Mouse (Mus musculus): Measurements from ENCODE around the gene Npcd. TPM values are rescaled to one million over a fixed set of nuclear protein-coding genes. Genes with fewer than 3 reads are reported as not detected.

Npcd gene
- total RNA-seq, 2 experiments from 2014 or later, result not detected

- no peak for ATAC-seq (replicated peaks; ENCODE audit: low FRiP score, low TSS enrichment, poor library complexity, severe bottlenecking)
Measured at GRCm38 (mm10) chr15:79808658-79809057, 25.4 kb downstream of the Npcd start.

GRCm38 (mm10) chr15:79808114-79808513 lies 25.9 kb downstream of the Npcd start:
- peak; percentile 74; the same call in 1 of the 2 replicates for ATAC-seq (replicated peaks; ENCODE audit: low FRiP score, low TSS enrichment, poor library complexity, severe bottlenecking)

- ATAC-seq (replicated peaks; ENCODE audit: low FRiP score, low TSS enrichment, poor library complexity, severe bottlenecking), result no peak
Measured at GRCm38 (mm10) chr15:79807050-79807449, 27.0 kb downstream of the Npcd start.

- ATAC-seq (replicated peaks; ENCODE audit: low FRiP score, low TSS enrichment, poor library complexity, severe bottlenecking), result no peak
Measured at GRCm38 (mm10) chr15:79805246-79805645, 28.8 kb downstream of the Npcd start.

- ATAC-seq (replicated peaks; ENCODE audit: low FRiP score, low TSS enrichment, poor library complexity, severe bottlenecking), result no peak
Measured at GRCm38 (mm10) chr15:79804352-79805071, 29.5 kb downstream of the Npcd start, which contains the start of gene Nptxr. Nptxr (minus strand) TSS chr15:79804766.

- no peak for ATAC-seq (replicated peaks; ENCODE audit: low FRiP score, low TSS enrichment, poor library complexity, severe bottlenecking)
Measured at GRCm38 (mm10) chr15:79803533-79804351, 30.3 kb downstream of the Npcd start.

GRCm38 (mm10) chr15:79802304-79802703 lies 31.7 kb downstream of the Npcd start:
- ATAC-seq (replicated peaks; ENCODE audit: low FRiP score, low TSS enrichment, poor library complexity, severe bottlenecking), result no peak

GRCm38 (mm10) chr15:79801646-79802045 lies 32.4 kb downstream of the Npcd start:
- ATAC-seq (replicated peaks; ENCODE audit: low FRiP score, low TSS enrichment, poor library complexity, severe bottlenecking), result no peak

- no peak for ATAC-seq (replicated peaks; ENCODE audit: low FRiP score, low TSS enrichment, poor library complexity, severe bottlenecking)
Measured at GRCm38 (mm10) chr15:79800701-79801100, 33.3 kb downstream of the Npcd start.

- no peak for ATAC-seq (replicated peaks; ENCODE audit: low FRiP score, low TSS enrichment, poor library complexity, severe bottlenecking)
Measured at GRCm38 (mm10) chr15:79798591-79798990, 35.4 kb downstream of the Npcd start.

GRCm38 (mm10) chr15:79797680-79798079 lies 36.4 kb downstream of the Npcd start:
- no peak for ATAC-seq (replicated peaks; ENCODE audit: low FRiP score, low TSS enrichment, poor library complexity, severe bottlenecking)

- ATAC-seq (replicated peaks; ENCODE audit: low FRiP score, low TSS enrichment, poor library complexity, severe bottlenecking), result no peak
Measured at GRCm38 (mm10) chr15:79797096-79797495, 36.9 kb downstream of the Npcd start.

- ATAC-seq (replicated peaks; ENCODE audit: low FRiP score, low TSS enrichment, poor library complexity, severe bottlenecking), result no peak
Measured at GRCm38 (mm10) chr15:79796256-79796655, 37.8 kb downstream of the Npcd start.

GRCm38 (mm10) chr15:79794173-79794572 lies 39.9 kb downstream of the Npcd start:
- no peak for ATAC-seq (replicated peaks; ENCODE audit: low FRiP score, low TSS enrichment, poor library complexity, severe bottlenecking)

GRCm38 (mm10) chr15:79793076-79793475 lies 41.0 kb downstream of the Npcd start:
- ATAC-seq (replicated peaks; ENCODE audit: low FRiP score, low TSS enrichment, poor library complexity, severe bottlenecking), result no peak

- no peak for ATAC-seq (replicated peaks; ENCODE audit: low FRiP score, low TSS enrichment, poor library complexity, severe bottlenecking)
Measured at GRCm38 (mm10) chr15:79792455-79792854, 41.6 kb downstream of the Npcd start.

GRCm38 (mm10) chr15:79791502-79791901 lies 42.5 kb downstream of the Npcd start:
- 0 out of 2 replicates have a peak, but pooled peaks have one; percentile 50 for ATAC-seq (replicated peaks; ENCODE audit: low FRiP score, low TSS enrichment, poor library complexity, severe bottlenecking)

GRCm38 (mm10) chr15:79790905-79791304 lies 43.1 kb downstream of the Npcd start:
- ATAC-seq (replicated peaks; ENCODE audit: low FRiP score, low TSS enrichment, poor library complexity, severe bottlenecking), result no peak

GRCm38 (mm10) chr15:79790111-79790510 lies 43.9 kb downstream of the Npcd start:
- ATAC-seq (replicated peaks; ENCODE audit: low FRiP score, low TSS enrichment, poor library complexity, severe bottlenecking), result no peak

GRCm38 (mm10) chr15:79787815-79788214 lies 46.2 kb downstream of the Npcd start:
- no peak for ATAC-seq (replicated peaks; ENCODE audit: low FRiP score, low TSS enrichment, poor library complexity, severe bottlenecking)

GRCm38 (mm10) chr15:79785056-79785455 lies 49.0 kb downstream of the Npcd start:
- no peak for ATAC-seq (replicated peaks; ENCODE audit: low FRiP score, low TSS enrichment, poor library complexity, severe bottlenecking)

Measured in megakaryocyte-erythroid progenitor cell, adult 5-6 weeks (primary cell).